Mouse (Mus musculus) cerebellum, adult 2 months (tissue): ENCODE data around the gene Cfap58.

Experiments
- CTCF ChIP-seq: fragments of 200-500 bp; IDR thresholded peaks from 2 replicates; pipeline ENCODE4 v1.5.1; 2011; ENCODE audit warnings: low read depth, mild to moderate bottlenecking, control low read depth, low read length, moderate library complexity, borderline replicate concordance; ENCODE audit not compliant: insufficient read depth
- POLR2A ChIP-seq: fragments of 200-500 bp; IDR thresholded peaks from 2 replicates; pipeline ENCODE4 v1.6.1; 2011; ENCODE audit warnings: low read length, control low read depth, borderline replicate concordance; ENCODE audit not compliant: insufficient read depth

DNA sequence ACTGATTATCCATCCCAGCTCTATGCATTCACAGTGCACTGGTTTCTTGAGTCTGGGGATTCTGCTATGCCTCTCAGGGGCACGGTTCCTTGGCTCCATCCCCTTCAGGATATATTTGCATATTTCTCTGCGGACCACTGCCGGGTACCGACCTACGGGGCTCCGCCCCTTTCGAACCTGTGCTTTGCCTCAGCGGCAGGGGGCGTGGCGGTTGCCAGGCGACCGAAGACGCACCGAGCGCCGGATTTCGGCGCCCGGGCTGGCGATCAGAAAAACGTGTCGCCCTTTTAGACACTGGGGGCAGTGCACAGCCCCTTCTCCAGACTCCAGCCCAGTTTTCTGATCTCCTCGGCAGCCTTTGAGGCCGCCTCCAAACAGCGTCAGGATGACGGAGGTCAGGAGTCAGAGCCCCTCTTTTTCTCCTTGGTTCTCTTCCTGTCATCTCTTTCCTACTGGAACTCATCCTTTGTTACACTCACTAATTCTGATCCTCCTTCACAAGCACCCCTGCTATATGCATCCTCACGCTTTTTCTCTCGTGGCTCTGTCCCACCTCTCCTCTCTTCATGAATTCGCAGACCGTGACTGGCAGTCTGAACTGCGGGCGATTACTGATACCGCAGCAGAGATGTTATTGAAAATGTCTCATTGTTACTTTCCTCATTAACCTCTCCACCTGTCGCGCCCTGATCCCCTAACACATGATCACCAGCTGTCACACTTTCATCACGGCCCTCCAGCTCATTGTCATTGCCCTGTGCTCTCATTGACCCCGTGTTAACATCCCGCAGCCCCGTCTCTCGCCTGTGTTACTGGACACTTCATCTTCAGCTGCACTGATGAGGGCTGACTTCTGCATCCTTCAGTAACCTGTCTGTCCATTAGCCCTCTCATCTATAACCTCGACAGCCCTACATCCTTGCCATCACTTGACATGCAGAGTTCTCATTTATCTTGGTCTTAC lies at the start of gene Cfap58:
- TF ChIP-seq CTCF (no peak), POLR2A (no peak)
